Mouse (Mus musculus) liver (tissue): Measurements from ENCODE around the gene Wdr73.

Experiments
- DNase-seq: peaks from one replicate; pipeline ENCODE4 v3.0.0-alpha.2; 2020; ENCODE audit warnings: mixed read lengths

The Wdr73 gene

GRCm38 (mm10) chr7:80894196-80894595, 6.9 kb downstream of the Wdr73 start:
- no peak for DNase-seq

GRCm38 (mm10) chr7:80893753-80894129, 7.3 kb downstream of the Wdr73 start:
- no peak for DNase-seq

- no peak for DNase-seq
Observed at GRCm38 (mm10) chr7:80893086-80893752, 7.8 kb downstream of the Wdr73 start.

GRCm38 (mm10) chr7:80889841-80890241, 11.2 kb downstream of the Wdr73 start:
- no peak for DNase-seq

- peak; percentile 66 for DNase-seq
Observed at GRCm38 (mm10) chr7:80889021-80889511, 12.0 kb downstream of the Wdr73 start.

- no peak for DNase-seq
Observed at GRCm38 (mm10) chr7:80888595-80888994, 12.5 kb downstream of the Wdr73 start.

- no peak for DNase-seq
Observed at GRCm38 (mm10) chr7:80885666-80886065, 15.4 kb downstream of the Wdr73 start.

GRCm38 (mm10) chr7:80882830-80883505, 18.1 kb downstream of the Wdr73 start:
- peak; percentile 73 for DNase-seq

- DNase-seq, result no peak
Observed at GRCm38 (mm10) chr7:80875727-80876126, 25.3 kb downstream of the Wdr73 start.

- no peak for DNase-seq
Observed at GRCm38 (mm10) chr7:80873631-80874030, 27.4 kb downstream of the Wdr73 start.

- no peak for DNase-seq
Observed at GRCm38 (mm10) chr7:80873038-80873437, 28.0 kb downstream of the Wdr73 start.

- no peak for DNase-seq
Observed at GRCm38 (mm10) chr7:80868686-80869085, 32.4 kb downstream of the Wdr73 start.

GRCm38 (mm10) chr7:80866514-80867147, 34.4 kb downstream of the Wdr73 start:
- DNase-seq, result no peak

GRCm38 (mm10) chr7:80865521-80865920, 35.5 kb downstream of the Wdr73 start:
- DNase-seq, result no peak

GRCm38 (mm10) chr7:80864831-80865230, 36.2 kb downstream of the Wdr73 start:
- peak; percentile 45 for DNase-seq

- no peak for DNase-seq
Observed at GRCm38 (mm10) chr7:80864151-80864550, 36.9 kb downstream of the Wdr73 start.

GRCm38 (mm10) chr7:80863520-80863919, 37.5 kb downstream of the Wdr73 start:
- DNase-seq, result no peak

- DNase-seq, result peak; percentile 27
Observed at GRCm38 (mm10) chr7:80862475-80862874, 38.6 kb downstream of the Wdr73 start.

- peak; percentile 86 for DNase-seq
Observed at GRCm38 (mm10) chr7:80860729-80861274, 40.3 kb downstream of the Wdr73 start, which contains the start of gene Zscan2. Gene Zscan2 (plus strand): TSS chr7:80860920.

GRCm38 (mm10) chr7:80860227-80860626, 40.8 kb downstream of the Wdr73 start:
- peak; percentile 65 for DNase-seq

GRCm38 (mm10) chr7:80857181-80857580, 43.9 kb downstream of the Wdr73 start:
- peak; percentile 78 for DNase-seq

GRCm38 (mm10) chr7:80855316-80855715, 45.8 kb downstream of the Wdr73 start:
- DNase-seq, result no peak

- DNase-seq, result no peak
Observed at GRCm38 (mm10) chr7:80853218-80853617, 47.9 kb downstream of the Wdr73 start.
